ENCODE assay signal across 17 mouse cellular contexts in the genomic region with DNA sequence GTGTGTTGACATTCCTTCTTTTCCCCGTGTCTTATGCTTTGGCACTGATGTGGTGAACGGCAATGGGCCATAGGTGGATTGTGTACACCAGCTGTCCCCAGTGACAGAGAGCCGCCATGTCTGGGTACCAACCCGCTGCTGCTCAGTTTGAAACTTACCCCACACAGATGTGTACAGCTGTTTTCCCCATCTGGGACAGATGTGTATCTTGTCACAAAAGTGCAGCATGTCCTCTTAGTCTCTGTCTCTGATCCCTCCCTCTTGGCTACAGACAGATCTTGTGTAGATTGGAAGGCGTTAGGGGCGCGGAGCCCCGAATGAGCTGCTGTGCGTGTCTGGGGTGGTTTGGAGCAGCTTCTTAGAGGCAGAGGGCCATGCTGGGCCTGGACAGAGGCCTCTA.
"Had no signal": no experiment of that assay in that cellular context is flagged by ENCODE, and none has a peak within 500 bp of the region (broad histone marks: within the 10 kb centered on the region; RNA-seq: fewer than 3 reads in every experiment).

No protein-coding gene starts in this region.

- ATAC-seq: liver, postnatal 0 days; midbrain, embryonic 15.5 days had no signal

- H3K4me2 ChIP-seq: kidney, embryonic 15.5 days; liver, embryonic 13.5 days; midbrain, embryonic 11.5 days; midbrain, embryonic 15.5 days; neural tube, embryonic 13.5 days; stomach, embryonic 15.5 days had no signal

- DNase-seq: kidney, adult 2 months; kidney, postnatal 14 days; liver; liver, embryonic 13.5 days; liver, postnatal 0 days; retina, postnatal 1 day; right cerebral cortex, postnatal 4 days; spleen, adult 18-20 months; thymus, postnatal 4 days had no signal

- H3K27ac ChIP-seq: kidney, embryonic 15.5 days; left cerebral cortex, adult 2 months; liver, embryonic 13.5 days; macrophage; midbrain, embryonic 15.5 days; neural tube, embryonic 13.5 days; stomach, embryonic 15.5 days had no signal

- H3K9me3 ChIP-seq: kidney, embryonic 15.5 days; liver, embryonic 13.5 days; midbrain, embryonic 15.5 days; neural tube, embryonic 13.5 days; stomach, embryonic 15.5 days had no signal

- H3K36me3 ChIP-seq: kidney, embryonic 15.5 days; liver, embryonic 13.5 days; midbrain, embryonic 15.5 days; neural tube, embryonic 13.5 days; stomach, embryonic 15.5 days had no signal

- H3K9ac ChIP-seq: kidney, embryonic 15.5 days; liver, embryonic 13.5 days; liver, postnatal 0 days; midbrain, embryonic 15.5 days; neural tube, embryonic 13.5 days; stomach, embryonic 15.5 days had no signal

- H3K4me3 ChIP-seq: kidney, embryonic 15.5 days; left cerebral cortex, adult 2 months; liver, embryonic 13.5 days; megakaryocyte, embryonic 14.5 days; midbrain, embryonic 15.5 days; neural tube, embryonic 13.5 days; stomach, embryonic 15.5 days had no signal
